Mouse (Mus musculus) bone marrow, adult 2 months (tissue): ENCODE data around the gene Maz. TPM values are rescaled to one million over a fixed set of nuclear protein-coding genes. Genes with fewer than 3 reads are reported as not detected.

Experiments used
- H3K27ac ChIP-seq: fragments of 200-500 bp; 2 replicates; pipeline ENCODE4 v1.5.1; 2012; ENCODE audit warnings: low read depth, mild to moderate bottlenecking, control low read depth, inconsistent platforms, low read length; ENCODE audit not compliant: control insufficient read depth, poor library complexity, insufficient read depth
- H3K4me1 ChIP-seq: fragments of 200-500 bp; 2 replicates; pipeline ENCODE4 v1.6.1; 2011; ENCODE audit warnings: low read length; ENCODE audit not compliant: control insufficient read depth, insufficient read depth
- H3K4me3 ChIP-seq: fragments of 200-500 bp; replicated peaks from 2 replicates; pipeline ENCODE3; 2011; ENCODE audit warnings: mild to moderate bottlenecking, low read depth, low read length, control low read depth; ENCODE audit not compliant: control insufficient read depth
- CTCF ChIP-seq: fragments of 200-500 bp; IDR thresholded peaks from 2 replicates; pipeline ENCODE4 v1.5.1; 2011; ENCODE audit warnings: low read length, control low read depth; ENCODE audit not compliant: control insufficient read depth, insufficient read depth
- POLR2A ChIP-seq: fragments of 200-500 bp; IDR thresholded peaks from 2 replicates; pipeline ENCODE4 v1.6.1; 2011; ENCODE audit warnings: low read depth, mild to moderate bottlenecking, control low read depth, low read length, borderline replicate concordance; ENCODE audit not compliant: control insufficient read depth
- WGBS: fragments of 180-500 bp; shearing (Covaris S2); methylation state at CpG from one replicate; pipeline ENCODE4 v1.1.7; 2018; 5-methylcytosine and 5-hydroxymethylcytosine counted together
- polyA plus RNA-seq: library from polyadenylated mRNA; stranded (reverse); fragments of >200 nt; gene quantifications from 2 replicates; pipeline ENCODE4 v1.2.4, GENCODE M21; 2011; ENCODE audit warnings: low replicate concordance; ENCODE audit not compliant: missing spikeins, insufficient read depth, insufficient read length

Gene Maz
- polyA plus RNA-seq, 1 experiment = 314 TPM

DNA sequence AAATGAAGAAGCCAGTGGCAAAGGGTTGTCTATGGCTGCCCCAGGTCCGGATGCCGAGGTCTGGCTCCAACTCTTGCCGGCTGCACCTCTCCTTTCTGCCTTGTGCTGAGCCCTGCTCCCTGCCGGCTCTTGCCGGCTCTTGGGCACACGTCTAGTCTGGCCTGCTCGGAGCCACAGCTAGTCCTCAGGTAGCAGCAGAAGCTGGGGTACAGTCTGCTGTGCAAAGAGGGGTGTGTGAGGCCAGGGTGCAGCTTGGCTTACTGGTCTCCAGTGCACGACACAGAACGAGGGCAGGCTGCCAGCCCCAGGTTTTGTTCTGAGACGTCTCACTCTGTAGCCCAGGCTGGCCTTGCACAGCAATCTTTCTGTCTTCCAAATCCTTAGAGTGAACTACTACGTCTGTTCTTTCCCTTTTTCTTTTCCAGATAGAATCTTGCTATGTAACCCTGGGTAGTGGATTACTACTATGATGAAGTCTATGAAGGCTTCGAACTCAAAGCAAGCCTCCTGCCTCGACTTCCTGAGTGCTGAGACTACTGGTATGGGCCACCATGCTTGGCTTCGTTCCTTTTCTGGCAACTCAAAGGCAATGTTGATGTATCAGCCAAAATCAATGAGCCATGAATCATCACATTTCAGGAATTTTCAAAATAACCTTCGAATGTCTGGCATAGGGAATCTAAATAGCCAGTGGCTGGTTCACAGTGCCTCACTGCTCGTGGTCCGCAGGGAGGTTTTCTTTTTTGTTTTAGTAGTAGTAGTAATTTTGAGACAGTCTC lies 17.3 kb downstream of the Maz start:
- H3K4me1 ChIP-seq = peaks cover 6% of the 10 kb centered on the region
- no peak overlapping the region for H3K4me3 ChIP-seq
- peak overlapping the region; percentile 93 for H3K27ac ChIP-seq
- WGBS = 66% methylated on average over 17 of the region's 17 CpGs
- TF ChIP-seq POLR2A = peak; percentile 22; the same call in 1 of the 2 replicates
- no peak for TF ChIP-seq CTCF

DNA sequence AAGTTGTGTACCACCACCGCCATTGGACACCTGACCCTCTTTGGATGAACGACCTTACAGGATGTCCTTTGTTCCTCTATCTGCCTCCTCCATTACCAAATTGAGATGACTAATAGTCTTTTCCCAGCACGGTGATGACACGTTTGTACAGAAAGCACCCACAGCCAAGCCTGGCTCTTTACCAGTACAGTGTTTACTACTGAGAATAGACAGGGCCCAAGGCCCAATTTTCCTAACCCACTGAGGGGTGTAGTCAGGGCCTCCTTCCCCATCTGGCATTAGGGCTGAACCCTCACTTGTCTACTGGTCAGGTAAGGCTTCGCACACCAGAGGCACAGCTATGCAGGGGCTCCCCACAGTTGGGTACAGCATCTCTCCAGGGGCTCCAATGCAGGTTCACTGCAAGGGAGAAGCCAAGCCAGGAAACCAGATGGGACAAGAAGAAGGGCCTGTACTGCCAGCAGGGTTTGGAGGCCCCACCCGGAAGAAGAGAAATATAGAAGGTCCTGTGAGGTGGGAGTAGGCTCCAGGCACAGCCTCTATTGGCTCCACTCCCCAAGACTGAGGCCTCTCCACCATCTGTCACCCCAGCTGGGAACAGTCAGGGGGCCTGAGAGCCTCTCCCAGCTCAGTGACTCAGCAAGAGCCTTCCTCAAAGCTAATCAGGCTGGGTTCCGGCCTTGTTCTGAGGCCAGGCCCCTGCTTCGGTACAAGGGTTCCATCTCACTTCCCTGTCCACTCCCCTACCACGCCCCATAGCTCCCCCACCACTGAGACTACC lies 18.4 kb downstream of the Maz start:
- H3K4me1 ChIP-seq = peaks cover 6% of the 10 kb centered on the region
- H3K27ac ChIP-seq = peak overlapping the region; percentile 93
- TF ChIP-seq POLR2A = no peak
- no peak for TF ChIP-seq CTCF
- 22% methylated on average over 9 of the region's 9 CpGs for WGBS
- no peak overlapping the region for H3K4me3 ChIP-seq

DNA sequence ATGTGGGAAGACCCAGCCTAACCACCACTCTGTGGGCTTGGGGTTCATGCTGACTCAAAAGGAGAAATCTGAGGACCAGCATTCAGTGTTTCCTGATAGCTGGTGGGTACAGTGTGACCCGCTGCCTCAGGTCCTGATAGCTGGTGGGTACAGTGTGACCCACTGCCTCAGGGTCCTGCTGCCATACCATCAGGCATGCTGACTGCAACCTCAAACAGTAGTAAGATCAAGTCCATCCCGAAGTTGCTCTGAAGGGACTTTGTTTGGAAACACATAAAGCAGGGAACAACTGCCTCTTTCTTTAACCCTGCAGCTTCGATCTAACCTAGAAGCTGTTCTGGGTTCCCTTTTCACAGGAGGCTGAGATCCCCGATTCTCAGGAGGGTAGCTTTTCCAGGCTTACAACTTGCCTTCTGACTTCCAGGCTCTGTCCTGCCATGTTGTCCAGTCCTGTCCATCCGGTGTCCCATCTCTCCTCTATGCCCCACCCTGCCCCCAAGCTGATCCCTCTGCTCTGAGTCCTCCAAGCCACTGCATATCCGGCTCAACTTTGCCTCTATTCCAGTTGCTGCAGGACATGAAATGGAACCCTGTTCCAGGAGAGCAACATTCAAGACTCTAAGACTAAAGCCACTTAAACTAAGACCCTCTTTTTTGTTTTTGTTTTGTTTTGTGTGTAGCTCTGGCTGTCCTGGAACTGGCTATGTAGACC lies 19.4 kb downstream of the Maz start:
- no peak overlapping the region for H3K27ac ChIP-seq
- no peak for TF ChIP-seq CTCF
- no peak for TF ChIP-seq POLR2A
- no peak overlapping the region for H3K4me3 ChIP-seq
- H3K4me1 ChIP-seq = peaks cover 6% of the 10 kb centered on the region
- WGBS = 80% methylated on average over 6 of the region's 6 CpGs

DNA sequence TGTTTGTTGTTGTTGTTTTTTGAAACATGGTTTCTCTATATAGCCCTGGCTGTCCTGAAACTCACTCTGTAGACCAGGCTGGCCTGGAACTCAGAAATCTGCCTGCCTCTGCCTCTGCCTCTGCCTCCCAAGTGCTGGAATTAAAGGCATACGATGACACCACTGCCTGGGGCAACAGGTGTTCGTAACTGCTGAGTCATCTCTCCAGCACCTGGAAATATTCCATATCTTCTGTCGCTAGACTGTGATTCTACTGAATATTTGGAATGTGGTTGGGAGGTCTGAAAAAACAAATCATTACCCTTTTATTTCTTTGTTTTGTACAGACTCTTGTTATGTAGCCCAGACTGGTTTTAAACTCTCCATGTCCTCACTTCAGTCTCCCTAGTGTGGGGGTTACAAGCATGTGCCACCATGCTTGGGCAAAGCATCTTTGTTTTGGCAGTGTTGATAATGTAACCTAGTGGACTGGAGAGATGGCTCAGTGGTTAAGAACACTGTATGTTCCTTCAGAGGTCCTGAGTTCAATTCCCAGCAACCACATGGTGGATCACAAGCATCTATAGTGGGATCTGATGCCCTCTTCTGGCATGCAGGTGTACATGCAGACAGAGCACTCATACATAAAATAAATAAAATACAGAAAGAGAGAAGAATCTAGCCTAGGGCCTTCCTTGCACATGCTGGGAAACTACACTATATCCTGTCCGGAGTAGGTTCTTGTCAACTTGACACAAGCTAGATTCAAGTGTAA lies 22.5 kb downstream of the Maz start:
- H3K4me1 ChIP-seq = peaks cover 6% of the 10 kb centered on the region
- no peak overlapping the region for H3K4me3 ChIP-seq
- no peak overlapping the region for H3K27ac ChIP-seq
- WGBS = 81% methylated on average over 4 of the region's 4 CpGs
- TF ChIP-seq CTCF (no peak), POLR2A (no peak)

DNA sequence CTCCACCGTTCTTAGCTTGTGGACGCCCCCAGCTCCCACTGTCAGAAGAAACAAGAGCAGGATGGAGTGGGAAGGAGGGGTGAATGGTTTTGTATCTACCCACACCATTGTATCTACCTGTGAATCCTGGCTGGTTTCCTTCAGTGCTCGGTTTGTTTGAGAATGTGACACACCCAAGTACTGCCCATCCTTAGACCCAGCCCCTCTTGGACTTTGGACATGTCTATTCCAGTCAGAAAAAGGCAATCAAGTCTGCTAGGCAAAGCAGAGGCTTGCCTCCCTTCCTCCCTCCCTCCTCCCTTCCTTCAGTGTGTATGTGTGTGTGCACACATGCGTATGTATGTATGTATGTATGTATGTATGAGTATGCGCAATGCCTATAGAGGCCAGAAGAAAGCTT lies 23.2 kb downstream of the Maz start:
- TF ChIP-seq POLR2A (no peak), CTCF (no peak)
- Histone ChIP-seq H3K4me1 (peaks cover 6% of the 10 kb centered on the region), H3K27ac (no peak overlapping the region), H3K4me3 (no peak overlapping the region)
- WGBS = 86% methylated on average over 5 of the region's 5 CpGs

DNA sequence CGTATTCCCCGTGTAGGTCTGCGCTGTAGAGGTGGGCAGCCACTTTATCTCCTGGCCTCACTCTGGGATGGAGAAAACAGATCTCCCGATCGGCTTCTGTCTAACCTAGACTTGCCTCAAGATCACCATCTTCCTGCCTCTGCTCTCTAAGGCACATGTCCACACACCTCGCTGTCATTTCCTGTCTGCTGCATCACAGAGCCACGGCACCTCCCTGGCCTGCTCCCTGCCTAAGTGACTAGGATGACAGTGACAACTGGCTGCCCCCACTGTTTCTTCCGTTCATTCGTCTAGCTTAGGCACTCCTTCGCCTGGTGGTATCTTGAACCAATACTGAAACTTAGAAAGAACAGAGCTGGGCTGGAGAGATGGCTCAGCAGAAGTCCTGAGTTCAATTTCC lies 27.3 kb downstream of the Maz start:
- no peak overlapping the region for H3K4me3 ChIP-seq
- H3K27ac ChIP-seq = no peak overlapping the region
- WGBS = 72% methylated on average over 10 of the region's 10 CpGs
- TF ChIP-seq POLR2A = no peak
- TF ChIP-seq CTCF = no peak
- no peaks in the 10 kb centered on the region for H3K4me1 ChIP-seq

DNA sequence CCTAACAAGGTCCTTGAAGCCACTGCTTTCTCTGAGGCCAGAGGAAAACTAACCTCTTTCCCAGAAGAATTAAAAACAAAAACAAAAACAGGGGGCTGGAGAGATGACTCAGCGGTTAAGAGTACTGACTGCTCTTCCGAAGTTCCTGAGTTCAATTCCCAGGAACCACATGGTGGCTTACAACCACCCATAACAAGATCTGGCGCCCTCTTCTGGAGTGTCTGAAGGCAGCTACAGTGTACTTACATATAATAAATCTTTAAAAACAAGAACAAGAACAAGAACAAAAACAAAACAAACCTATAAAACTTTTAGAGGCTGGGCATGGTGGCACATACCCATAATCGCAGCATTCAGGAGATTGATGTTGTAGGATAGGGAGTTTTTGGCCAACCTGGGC lies 30.4 kb downstream of the Maz start:
- Histone ChIP-seq H3K4me1 (no peaks in the 10 kb centered on the region), H3K4me3 (no peak overlapping the region), H3K27ac (no peak overlapping the region)
- TF ChIP-seq CTCF (no peak), POLR2A (no peak)
- 78% methylated on average over 4 of the region's 4 CpGs for WGBS
